Mouse (Mus musculus): ENCODE data around the gene Nup160.
A peak's percentile ranks its signal among the peaks of the same experiment; 100 is the strongest.

Nup160 gene

GRCm38 (mm10) chr2:90661426-90661825, 15.6 kb upstream of the Nup160 start:
- DNase-seq (ENCODE audit: low spot score in 2 of 2), result no peak

- DNase-seq (ENCODE audit: low spot score in 2 of 2), result no peak
Measured at GRCm38 (mm10) chr2:90666591-90667387, 10.2 kb upstream of the Nup160 start.

GRCm38 (mm10) chr2:90667388-90668265, 9.4 kb upstream of the Nup160 start:
- peak in 1 of 2 experiments; percentile 30 for DNase-seq (ENCODE audit: low spot score in 2 of 2)

GRCm38 (mm10) chr2:90670343-90670742, 6.7 kb upstream of the Nup160 start:
- no peak for DNase-seq (ENCODE audit: low spot score in 2 of 2)

- no peak for DNase-seq (ENCODE audit: low spot score in 2 of 2)
Measured at GRCm38 (mm10) chr2:90673339-90673738, 3.7 kb upstream of the Nup160 start.

GRCm38 (mm10) chr2:90674555-90674954, 2.5 kb upstream of the Nup160 start:
- no peak for DNase-seq (ENCODE audit: low spot score in 2 of 2)

GRCm38 (mm10) chr2:90675488-90675887, 1.5 kb upstream of the Nup160 start:
- DNase-seq (ENCODE audit: low spot score in 2 of 2), result no peak

- DNase-seq (ENCODE audit: low spot score in 2 of 2), result peak in 1 of 2 experiments; percentile 15
Measured at GRCm38 (mm10) chr2:90678256-90679060, 1.4 kb downstream of the Nup160 start.

GRCm38 (mm10) chr2:90679061-90679810, 2.2 kb downstream of the Nup160 start:
- peak; percentile 85 to 92 for DNase-seq (ENCODE audit: low spot score in 2 of 2)

GRCm38 (mm10) chr2:90700943-90701342, 23.9 kb downstream of the Nup160 start:
- no peak for DNase-seq (ENCODE audit: low spot score in 2 of 2)

- DNase-seq (ENCODE audit: low spot score in 2 of 2), result no peak
Measured at GRCm38 (mm10) chr2:90708548-90708947, 31.5 kb downstream of the Nup160 start.

- no peak for DNase-seq (ENCODE audit: low spot score in 2 of 2)
Measured at GRCm38 (mm10) chr2:90715555-90716092, 38.6 kb downstream of the Nup160 start.

- DNase-seq (ENCODE audit: low spot score in 2 of 2), result no peak
Measured at GRCm38 (mm10) chr2:90717366-90717765, 40.4 kb downstream of the Nup160 start.

- no peak for DNase-seq (ENCODE audit: low spot score in 2 of 2)
Measured at GRCm38 (mm10) chr2:90717948-90718347, 40.9 kb downstream of the Nup160 start.

GRCm38 (mm10) chr2:90726818-90727217, 49.8 kb downstream of the Nup160 start:
- no peak for DNase-seq (ENCODE audit: low spot score in 2 of 2)

GRCm38 (mm10) chr2:90735326-90735725, 58.3 kb downstream of the Nup160 start:
- no peak for DNase-seq (ENCODE audit: low spot score in 2 of 2)

GRCm38 (mm10) chr2:90738801-90739200, 61.8 kb downstream of the Nup160 start:
- DNase-seq (ENCODE audit: low spot score in 2 of 2), result no peak

GRCm38 (mm10) chr2:90739327-90739726, 62.3 kb downstream of the Nup160 start:
- no peak for DNase-seq (ENCODE audit: low spot score in 2 of 2)

- DNase-seq (ENCODE audit: low spot score in 2 of 2), result no peak
Measured at GRCm38 (mm10) chr2:90739921-90740320, 62.9 kb downstream of the Nup160 start.

- DNase-seq (ENCODE audit: low spot score in 2 of 2), result peak in 1 of 2 experiments; percentile 12
Measured at GRCm38 (mm10) chr2:90744285-90745052, 67.5 kb downstream of the Nup160 start.

All from thymus, postnatal 10 days (tissue).